Mouse (Mus musculus) retina, embryonic 14.5 days (tissue): ENCODE results near the gene Cers2.

ENCODE experiments used
- DNase-seq: peaks from one replicate; pipeline ENCODE4 v3.0.0-alpha.2; 2015; ENCODE audit warnings: low spot score

Gene Cers2

GRCm38 (mm10) chr3:95289419-95289818, 25.2 kb upstream of the Cers2 start:
- DNase-seq, result no peak

- DNase-seq, result no peak
Measured at GRCm38 (mm10) chr3:95290156-95290555, 24.4 kb upstream of the Cers2 start.

- no peak for DNase-seq
Measured at GRCm38 (mm10) chr3:95291041-95291440, 23.6 kb upstream of the Cers2 start.

- no peak for DNase-seq
Measured at GRCm38 (mm10) chr3:95292899-95293298, 21.7 kb upstream of the Cers2 start.

DNA sequence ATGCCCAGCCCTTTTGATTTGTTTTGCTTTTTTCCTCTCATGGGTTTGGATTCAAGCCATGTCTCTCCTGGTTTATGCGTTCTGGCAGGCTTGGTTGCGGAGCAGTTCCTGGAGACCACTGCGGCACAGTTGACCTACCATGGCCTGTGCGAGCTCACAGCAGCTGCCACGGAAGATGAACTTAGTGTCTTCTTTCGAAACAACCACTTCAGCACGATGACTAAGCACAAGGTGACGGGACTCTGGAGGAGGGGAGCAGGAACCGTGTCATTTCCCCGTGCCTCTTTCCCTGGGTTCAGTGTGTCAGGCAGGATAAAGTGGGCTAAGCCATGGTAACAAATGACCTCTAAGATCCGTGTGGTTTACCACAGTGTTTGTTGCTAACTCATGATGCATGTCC, 21.1 kb upstream of the Cers2 start:
- DNase-seq, result no peak

DNA sequence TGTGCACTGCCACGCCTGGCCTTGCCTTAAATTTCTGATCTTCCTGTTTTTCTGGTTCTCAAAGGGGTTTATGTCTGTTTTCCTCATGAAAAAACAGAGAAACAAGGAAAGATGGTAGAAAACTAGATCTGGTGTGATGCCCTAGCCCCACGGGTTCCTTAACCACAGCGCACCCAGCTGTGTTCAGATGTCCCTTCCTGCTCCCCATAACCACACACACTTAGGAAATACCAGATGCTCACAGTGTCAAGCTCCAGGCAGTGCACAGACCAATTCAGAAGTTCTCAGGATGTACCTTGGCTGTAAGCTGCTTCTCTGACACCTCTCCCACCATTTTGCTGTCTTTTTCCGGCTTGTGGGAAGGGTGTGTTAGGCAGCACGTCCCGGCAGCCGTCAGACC, 20.3 kb upstream of the Cers2 start:
- no peak for DNase-seq

DNA sequence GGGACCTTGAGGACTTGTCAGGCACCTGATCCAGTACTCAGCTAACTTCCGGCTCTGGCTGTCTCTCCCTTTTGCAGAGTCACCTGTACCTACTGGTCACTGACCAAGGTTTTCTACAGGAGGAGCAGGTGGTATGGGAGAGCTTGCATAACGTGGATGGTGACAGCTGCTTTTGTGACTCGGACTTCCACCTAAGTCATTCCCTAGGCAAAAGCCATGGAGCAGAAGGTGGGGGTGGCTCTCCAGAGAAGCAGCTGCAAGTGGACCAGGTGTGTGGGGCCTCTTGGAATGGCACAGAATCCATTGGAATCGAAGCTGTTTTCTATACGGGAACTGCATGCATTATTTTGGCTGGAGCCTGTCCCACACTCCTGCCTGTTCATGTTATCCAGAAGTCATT, 19.9 kb upstream of the Cers2 start:
- DNase-seq, result no peak

GRCm38 (mm10) chr3:95295321-95296102, 19.1 kb upstream of the Cers2 start:
- no peak for DNase-seq

- DNase-seq, result peak; percentile 75
Measured at GRCm38 (mm10) chr3:95296103-95296469, 18.5 kb upstream of the Cers2 start.

DNA sequence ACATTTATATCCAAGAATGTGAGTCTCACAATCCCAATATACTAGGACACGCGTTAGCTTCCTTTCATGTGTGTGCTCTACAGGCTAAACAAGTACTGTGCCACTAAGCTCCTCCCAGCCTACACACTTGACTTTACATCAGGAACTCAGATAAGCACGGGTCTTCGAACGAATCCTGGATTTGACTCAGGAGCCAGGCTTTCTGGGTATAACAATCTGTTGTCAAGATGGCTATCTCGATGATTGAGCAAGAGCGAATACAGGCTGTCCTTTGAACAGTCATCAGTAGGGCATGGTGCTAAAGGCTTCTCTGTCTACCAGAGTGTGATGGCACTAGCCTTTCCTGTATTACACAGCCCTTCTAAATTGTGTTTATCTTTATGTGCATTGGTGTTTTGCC, 16.6 kb upstream of the Cers2 start:
- DNase-seq, result no peak

- no peak for DNase-seq
Measured at GRCm38 (mm10) chr3:95301204-95301796, 13.3 kb upstream of the Cers2 start.

DNA sequence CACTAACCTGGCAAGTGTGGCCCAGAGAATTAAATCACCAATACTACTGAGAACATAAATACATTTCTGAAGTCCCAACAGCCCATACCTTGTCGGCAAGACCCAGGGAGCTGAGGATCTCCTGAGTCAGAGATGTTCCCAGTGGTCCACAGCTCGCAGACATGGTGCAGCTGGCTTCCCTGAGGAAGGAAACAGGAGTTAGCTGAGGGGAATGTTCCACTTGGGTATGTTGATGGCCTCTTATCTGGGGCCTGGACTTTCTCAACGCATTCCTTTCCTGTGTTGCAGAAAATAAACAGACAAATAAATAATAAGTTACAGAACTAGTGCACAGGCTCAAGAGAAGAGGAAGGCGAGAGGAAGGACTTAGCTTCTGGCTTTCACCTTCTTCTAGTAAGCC, 8.3 kb upstream of the Cers2 start:
- DNase-seq, result no peak

DNA sequence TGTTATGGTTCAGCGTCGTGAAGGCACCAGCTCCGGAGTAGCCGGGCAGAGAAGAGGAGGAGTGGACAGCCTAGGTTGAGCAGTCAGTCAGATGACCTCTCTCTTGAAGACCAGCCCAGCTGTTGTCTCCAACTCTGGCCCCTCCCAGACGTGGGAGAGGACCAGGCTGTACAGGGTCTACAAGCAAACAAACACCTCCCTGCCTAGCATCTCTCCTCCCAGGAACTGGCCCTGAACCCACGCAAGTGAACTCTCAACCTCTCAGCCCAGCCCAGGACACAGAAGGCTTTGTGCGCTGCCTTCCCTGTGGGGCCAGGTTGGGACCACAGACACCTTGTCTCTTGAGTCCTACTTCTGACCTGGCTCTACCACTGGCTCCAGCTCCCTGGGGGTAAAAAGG, 7.5 kb upstream of the Cers2 start, which contains the start of gene Anxa9:
Gene Anxa9, minus strand, starts transcription at position 77 of the 400 bp plus-strand sequence.
- no peak for DNase-seq

DNA sequence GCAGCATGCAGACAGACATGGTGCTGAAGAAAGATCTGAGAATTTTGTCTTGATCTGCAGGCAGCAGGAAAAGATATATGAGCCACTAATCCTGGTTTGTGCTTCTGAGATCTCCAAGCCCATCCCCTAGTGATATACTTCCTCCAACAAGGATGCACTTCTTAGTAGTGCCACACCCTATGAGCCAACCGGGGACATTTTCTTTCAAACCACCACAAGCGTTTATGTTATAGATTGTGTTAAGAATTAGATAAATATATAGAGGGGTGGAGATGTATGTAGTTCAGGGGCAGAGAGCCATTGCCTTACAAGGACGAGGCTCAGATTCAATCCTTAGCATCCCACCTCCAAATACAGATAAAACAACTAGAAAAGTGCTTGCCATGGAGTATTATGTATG, 4.1 kb upstream of the Cers2 start:
- no peak for DNase-seq

DNA sequence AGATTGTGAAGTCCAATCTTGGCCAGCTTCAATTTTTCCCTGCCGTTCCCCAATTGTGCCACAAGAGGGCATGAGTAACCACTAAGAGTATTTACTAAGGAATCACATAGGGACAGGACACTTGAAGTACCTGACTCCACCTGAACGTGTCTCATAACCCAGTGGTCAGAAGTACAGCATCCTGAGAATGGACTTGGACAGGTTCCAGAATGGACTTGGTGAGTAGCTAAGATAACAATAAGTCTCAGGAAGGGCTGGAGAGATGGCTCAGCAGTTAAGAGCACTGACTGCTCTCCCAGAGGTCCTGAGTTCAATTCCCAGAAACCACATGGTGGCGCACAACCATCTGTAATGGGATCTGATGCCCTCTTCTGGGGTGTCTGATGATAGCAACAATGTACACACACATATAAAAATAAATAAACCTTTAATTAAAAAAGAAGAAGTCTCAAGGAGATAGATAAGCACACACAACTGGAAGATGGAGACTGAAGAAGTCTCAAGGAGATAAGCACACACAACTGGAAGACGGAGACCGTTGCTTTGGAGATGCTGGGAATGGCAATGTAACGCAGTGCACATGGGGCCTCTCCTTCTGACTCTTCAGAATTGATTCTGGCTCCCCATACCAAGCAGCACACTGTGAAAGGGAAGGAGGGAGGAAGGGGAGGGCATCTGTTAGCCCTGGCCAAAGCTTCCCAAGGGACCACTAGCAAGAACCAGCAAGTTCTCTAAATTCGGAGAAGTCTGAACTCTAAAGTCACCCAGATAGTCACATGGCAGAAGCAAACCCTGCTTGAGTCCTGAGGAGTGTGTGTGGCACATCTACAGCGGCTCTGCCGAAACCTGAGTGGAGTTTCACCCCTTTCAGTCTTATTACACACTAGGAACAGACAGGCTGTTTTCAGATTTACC, 3.4 kb upstream of the Cers2 start:
- peak; percentile 85 for DNase-seq

DNA sequence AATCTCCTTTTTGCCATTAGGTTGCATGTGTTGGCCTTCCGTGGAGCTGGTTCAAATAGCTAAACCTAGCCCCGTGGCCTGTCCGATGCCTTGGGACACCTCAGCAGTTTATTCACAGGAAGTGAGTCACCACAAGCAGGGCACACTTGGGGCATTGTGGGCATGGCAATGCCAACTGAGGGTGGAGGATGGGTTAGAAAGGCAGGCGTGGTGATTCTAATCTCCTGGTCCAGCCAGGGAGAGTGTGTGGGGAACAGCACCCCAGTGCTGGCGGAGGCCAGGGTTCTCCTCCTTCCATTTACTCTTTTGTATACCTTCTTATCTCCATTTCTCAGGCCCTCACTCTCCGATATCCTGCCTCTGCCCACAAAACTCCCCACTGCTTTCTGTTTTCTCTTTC, 2.0 kb upstream of the Cers2 start:
- DNase-seq, result no peak

GRCm38 (mm10) chr3:95313476-95313875, 1.1 kb upstream of the Cers2 start:
- DNase-seq, result no peak

GRCm38 (mm10) chr3:95314075-95314474, 516 bp upstream of the Cers2 start:
- DNase-seq, result no peak

DNA sequence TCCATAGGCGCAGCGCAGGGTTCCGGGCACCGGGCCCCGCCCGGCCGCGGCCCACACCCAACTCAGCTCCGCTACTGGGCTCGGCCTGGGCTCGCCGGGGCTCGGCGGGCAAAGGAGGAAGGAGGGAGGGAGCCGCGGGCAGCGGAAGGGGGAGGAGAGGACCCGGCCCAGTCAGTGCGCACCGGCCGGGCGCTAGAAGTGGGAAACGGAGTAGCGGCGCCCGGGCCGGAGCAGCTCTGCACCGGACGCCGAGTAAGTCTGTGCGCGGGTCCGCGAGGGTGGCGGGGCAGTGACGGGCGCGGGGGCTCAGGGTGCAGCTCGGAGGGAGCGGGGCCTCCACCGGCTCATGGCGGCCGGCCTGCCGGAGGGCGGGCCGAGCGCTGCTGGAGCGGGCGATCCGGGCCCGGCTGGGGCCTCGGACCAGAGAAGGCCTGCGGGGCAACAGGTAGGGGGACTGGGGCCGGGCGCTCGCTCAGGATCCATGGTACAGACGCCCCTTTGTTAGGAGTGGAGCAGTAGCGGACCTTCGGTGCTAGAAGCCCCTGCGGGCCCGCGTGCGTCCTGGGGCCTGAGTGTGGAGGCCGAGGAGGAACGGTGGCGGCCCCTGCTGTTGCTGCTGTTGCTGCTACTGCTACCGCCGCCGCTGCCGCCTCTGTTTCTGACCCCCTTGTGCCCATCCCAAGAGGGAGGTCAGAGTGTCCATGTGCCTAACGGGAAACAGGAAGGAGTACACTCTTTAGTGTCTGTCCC, 678 bp downstream of the Cers2 start:
- DNase-seq, result peak; percentile 83

- DNase-seq, result no peak
Measured at GRCm38 (mm10) chr3:95315844-95316550, 1.4 kb downstream of the Cers2 start.

- peak; percentile 75 for DNase-seq
Measured at GRCm38 (mm10) chr3:95317414-95318080, 3.0 kb downstream of the Cers2 start.
